Mouse (Mus musculus): ENCODE results near the gene Plekhn1. TPM values are rescaled to one million over a fixed set of nuclear protein-coding genes. Genes with fewer than 3 reads are reported as not detected.

Gene Plekhn1
- 46.6 and 46.7 TPM in 2 replicates for total RNA-seq (2014; rRNA removed)
- 18.7 and 19.3 TPM in 2 replicates for polyA plus RNA-seq (2015; fragmentation: Nextera tagmentation; extraction: Ambion mirVana)

GRCm38 (mm10) chr4:156234701-156235213, at the start of gene Plekhn1:
Gene Plekhn1, minus strand, starts transcription at chr4:156234857.
- DNase-seq (ENCODE audit: low spot score) = peak; percentile 71
- peak within 1 kb of the TSS; percentile 92 for H3K27ac ChIP-seq (ENCODE audit: low read depth, low read length)
- 0% methylated on average over 28 of the region's 48 CpGs for WGBS
- peak; percentile 52 for ATAC-seq (ENCODE audit: low FRiP score)
- H3K27me3 ChIP-seq (ENCODE audit: insufficient read depth, low read length) = no peaks in the 10 kb centered on the region
- H3K9ac ChIP-seq (replicated peaks; ENCODE audit: low read length, poor library complexity, severe bottlenecking) = peak within 1 kb of the TSS; percentile 74
- TF ChIP-seq CTCF (IDR thresholded peaks at IDR 0.05) = peak; percentile 21; the same call in 1 of the 2 replicates
- peak within 1 kb of the TSS; percentile 87 for H3K4me3 ChIP-seq (ENCODE audit: low read depth, low read length)
- peak within 1 kb of the TSS; percentile 68 for H3K4me2 ChIP-seq (ENCODE audit: low read depth, low read length, poor library complexity, severe bottlenecking)
- peaks cover 4% of the 10 kb centered on the region for H3K4me1 ChIP-seq (ENCODE audit: insufficient read depth, low read length)
- peaks cover 38% of the 10 kb centered on the region for H3K36me3 ChIP-seq (ENCODE audit: insufficient read depth, low read length)
- H3K9me3 ChIP-seq (ENCODE audit: low read length) = no peaks in the 10 kb centered on the region

- Histone ChIP-seq H3K4me3 (ENCODE audit: low read depth, low read length) (peak within 1 kb of the TSS; percentile 18; the same call in 1 of the 2 replicates), H3K4me1 (ENCODE audit: insufficient read depth, low read length) (peaks cover 6% of the 10 kb centered on the region; the same call in 1 of the 2 replicates), H3K27ac (ENCODE audit: low read depth, low read length) (no peak within 1 kb of the TSS), H3K36me3 (ENCODE audit: insufficient read depth, low read length) (no peaks in the 10 kb centered on the region), H3K4me2 (ENCODE audit: low read depth, low read length, poor library complexity, severe bottlenecking) (peak within 1 kb of the TSS; percentile 39), H3K27me3 (ENCODE audit: insufficient read depth, low read length) (no peaks in the 10 kb centered on the region), H3K9ac (replicated peaks; ENCODE audit: low read length, poor library complexity, severe bottlenecking) (no peak within 1 kb of the TSS), H3K9me3 (ENCODE audit: low read length) (no peaks in the 10 kb centered on the region)
- no peak for TF ChIP-seq CTCF (IDR thresholded peaks at IDR 0.05)
- WGBS = 8% methylated on average over 26 of the region's 26 CpGs
- ATAC-seq (ENCODE audit: low FRiP score) (peak; percentile 47), DNase-seq (ENCODE audit: low spot score) (no peak)
These were observed 20.6 kb upstream of the Plekhn1 start, which contains the start of gene Samd11 for GRCm38 (mm10) chr4:156255078-156255839. Gene Samd11, minus strand, starts transcription at chr4:156255657.

GRCm38 (mm10) chr4:156254361-156255077, 19.9 kb upstream of the Plekhn1 start:
- no peak for TF ChIP-seq CTCF (IDR thresholded peaks at IDR 0.05)
- Histone ChIP-seq H3K4me2 (ENCODE audit: low read depth, low read length, poor library complexity, severe bottlenecking) (peak overlapping the region; percentile 39), H3K9ac (replicated peaks; ENCODE audit: low read length, poor library complexity, severe bottlenecking) (no peak overlapping the region), H3K9me3 (ENCODE audit: low read length) (no peaks in the 10 kb centered on the region), H3K36me3 (ENCODE audit: insufficient read depth, low read length) (0 out of 2 replicates have a peak, but pooled peaks cover under 1% of the 10 kb centered on the region), H3K27me3 (ENCODE audit: insufficient read depth, low read length) (no peaks in the 10 kb centered on the region), H3K4me3 (ENCODE audit: low read depth, low read length) (peak overlapping the region; percentile 18; the same call in 1 of the 2 replicates), H3K27ac (ENCODE audit: low read depth, low read length) (no peak overlapping the region), H3K4me1 (ENCODE audit: insufficient read depth, low read length) (peaks cover 6% of the 10 kb centered on the region; the same call in 1 of the 2 replicates)
- ATAC-seq (ENCODE audit: low FRiP score) = peak; percentile 32
- no peak for DNase-seq (ENCODE audit: low spot score)
- WGBS = 2% methylated on average over 30 of the region's 30 CpGs

GRCm38 (mm10) chr4:156253043-156253442, 18.4 kb upstream of the Plekhn1 start:
- DNase-seq (ENCODE audit: low spot score) = no peak
- H3K9me3 ChIP-seq (ENCODE audit: low read length) = no peaks in the 10 kb centered on the region
- peaks cover 6% of the 10 kb centered on the region; the same call in 1 of the 2 replicates for H3K4me1 ChIP-seq (ENCODE audit: insufficient read depth, low read length)
- no peak for TF ChIP-seq CTCF (IDR thresholded peaks at IDR 0.05)
- H3K4me3 ChIP-seq (ENCODE audit: low read depth, low read length) = no peak overlapping the region
- no peak for ATAC-seq (ENCODE audit: low FRiP score)
- no peaks in the 10 kb centered on the region for H3K27me3 ChIP-seq (ENCODE audit: insufficient read depth, low read length)
- H3K27ac ChIP-seq (ENCODE audit: low read depth, low read length) = no peak overlapping the region
- H3K36me3 ChIP-seq (ENCODE audit: insufficient read depth, low read length) = peaks cover 12% of the 10 kb centered on the region; the same call in 1 of the 2 replicates
- WGBS = 43% methylated on average over 7 of the region's 7 CpGs
- no peak overlapping the region for H3K9ac ChIP-seq (replicated peaks; ENCODE audit: low read length, poor library complexity, severe bottlenecking)
- H3K4me2 ChIP-seq (ENCODE audit: low read depth, low read length, poor library complexity, severe bottlenecking) = no peak overlapping the region

- peaks cover 6% of the 10 kb centered on the region; the same call in 1 of the 2 replicates for H3K4me1 ChIP-seq (ENCODE audit: insufficient read depth, low read length)
- DNase-seq (ENCODE audit: low spot score) (no peak), ATAC-seq (ENCODE audit: low FRiP score) (no peak)
- no peak for TF ChIP-seq CTCF (IDR thresholded peaks at IDR 0.05)
- H3K4me3 ChIP-seq (ENCODE audit: low read depth, low read length) = no peak overlapping the region
- no peaks in the 10 kb centered on the region for H3K27me3 ChIP-seq (ENCODE audit: insufficient read depth, low read length)
- no peak overlapping the region for H3K27ac ChIP-seq (ENCODE audit: low read depth, low read length)
- no peak overlapping the region for H3K9ac ChIP-seq (replicated peaks; ENCODE audit: low read length, poor library complexity, severe bottlenecking)
- H3K9me3 ChIP-seq (ENCODE audit: low read length) = no peaks in the 10 kb centered on the region
- H3K4me2 ChIP-seq (ENCODE audit: low read depth, low read length, poor library complexity, severe bottlenecking) = no peak overlapping the region
- H3K36me3 ChIP-seq (ENCODE audit: insufficient read depth, low read length) = peaks cover 16% of the 10 kb centered on the region; the same call in 1 of the 2 replicates
- 28% methylated on average over 3 of the region's 3 CpGs for WGBS
These were observed 18.0 kb upstream of the Plekhn1 start for GRCm38 (mm10) chr4:156252619-156253018.

All from midbrain, postnatal 0 days (tissue).